Mouse (Mus musculus) cerebellum, adult 8-10 months (tissue): ENCODE results near the gene Cdc42bpb.

Source experiments
- DNase-seq: peaks from one replicate; pipeline ENCODE4 v3.0.0; 2022

The Cdc42bpb gene

DNA sequence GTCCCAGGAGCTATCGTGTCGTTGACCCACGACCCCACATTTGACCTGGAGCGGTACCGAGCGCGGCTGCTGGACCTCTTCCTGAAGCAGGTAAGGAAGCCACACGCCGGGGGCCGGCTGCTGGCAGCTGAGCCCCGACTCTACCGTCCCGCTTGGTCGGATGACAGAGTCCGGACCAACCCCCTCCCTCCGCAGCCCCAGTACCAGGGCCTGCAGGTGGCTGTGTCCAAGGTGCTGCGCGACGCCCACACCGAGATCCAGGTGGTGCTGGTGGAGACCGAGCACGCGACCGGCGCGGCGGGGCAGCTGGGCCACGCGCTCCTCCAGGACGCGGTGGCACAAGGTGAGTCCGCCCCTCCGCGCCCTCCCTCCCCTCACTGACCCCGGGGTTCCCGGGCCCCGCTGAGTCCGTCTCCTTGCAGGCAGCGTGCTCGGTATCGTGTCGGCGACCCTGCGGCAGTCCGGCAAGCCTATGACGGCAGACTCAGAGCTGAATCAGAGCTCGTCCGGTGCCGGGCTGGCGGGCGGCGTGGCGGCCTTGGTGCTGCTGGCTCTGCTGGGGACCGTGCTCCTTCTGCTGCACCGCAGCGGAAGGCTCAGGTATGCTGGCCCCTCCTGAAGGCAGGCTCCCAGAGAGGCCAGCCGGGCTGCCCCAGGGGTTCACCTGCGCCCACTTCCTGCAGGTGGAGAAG lies 102.2 kb downstream of the Cdc42bpb start:
- no peak for DNase-seq

DNA sequence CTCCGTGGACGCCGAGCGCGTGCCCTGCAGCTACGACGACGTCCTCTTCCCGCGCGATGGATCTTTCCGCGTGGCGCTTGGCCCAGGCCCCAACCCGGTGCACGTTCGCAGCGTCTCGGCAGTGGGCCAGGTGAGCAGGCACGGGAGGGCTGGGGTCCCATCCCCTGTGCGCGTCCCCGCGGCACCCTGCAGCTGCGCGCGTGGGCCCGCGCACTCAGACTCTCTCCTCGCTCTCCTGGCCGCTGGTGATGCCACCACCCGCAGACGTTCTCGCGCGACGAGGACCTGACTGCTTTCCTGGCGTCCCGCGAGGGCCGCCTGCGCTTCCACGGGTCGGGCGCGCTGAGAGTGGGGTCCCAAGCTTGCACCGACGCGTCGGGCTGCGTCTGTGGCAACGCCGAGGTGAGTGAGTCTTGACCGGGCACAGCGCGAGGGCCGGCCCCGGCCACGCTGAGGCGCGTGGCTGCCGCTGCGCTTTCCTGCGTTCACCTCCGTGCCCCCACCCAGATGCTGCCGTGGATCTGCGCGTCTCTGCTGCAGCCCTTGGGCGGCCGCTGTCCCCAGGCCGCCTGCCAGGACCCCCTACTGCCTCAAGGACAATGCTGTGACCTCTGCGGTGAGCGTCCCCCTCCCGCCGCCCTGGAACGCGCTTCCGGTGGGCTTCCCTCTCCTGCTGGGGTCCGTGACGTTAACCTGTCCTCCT lies 102.9 kb downstream of the Cdc42bpb start:
- DNase-seq = peak; percentile 23

DNA sequence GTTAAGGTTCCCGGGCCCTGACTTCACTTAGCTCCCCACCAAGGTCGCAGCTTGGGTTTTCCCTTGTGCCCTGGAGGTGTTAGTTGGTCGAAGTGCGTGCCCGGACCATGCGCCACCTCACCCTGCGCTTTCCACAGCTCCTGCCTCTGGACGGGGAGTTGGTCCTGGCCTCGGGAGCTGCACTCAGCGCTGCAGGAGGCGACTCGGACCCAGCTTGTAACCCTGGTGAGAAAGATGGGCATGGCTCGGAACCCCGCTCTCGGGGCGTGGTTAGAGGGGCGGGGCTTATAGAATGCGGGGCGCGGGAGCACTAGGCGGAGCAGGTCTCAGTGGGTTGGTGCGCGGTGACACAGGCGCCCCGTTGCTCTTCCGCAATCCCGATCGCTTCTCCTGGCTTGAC lies 103.5 kb downstream of the Cdc42bpb start:
- DNase-seq = peak; percentile 22

DNA sequence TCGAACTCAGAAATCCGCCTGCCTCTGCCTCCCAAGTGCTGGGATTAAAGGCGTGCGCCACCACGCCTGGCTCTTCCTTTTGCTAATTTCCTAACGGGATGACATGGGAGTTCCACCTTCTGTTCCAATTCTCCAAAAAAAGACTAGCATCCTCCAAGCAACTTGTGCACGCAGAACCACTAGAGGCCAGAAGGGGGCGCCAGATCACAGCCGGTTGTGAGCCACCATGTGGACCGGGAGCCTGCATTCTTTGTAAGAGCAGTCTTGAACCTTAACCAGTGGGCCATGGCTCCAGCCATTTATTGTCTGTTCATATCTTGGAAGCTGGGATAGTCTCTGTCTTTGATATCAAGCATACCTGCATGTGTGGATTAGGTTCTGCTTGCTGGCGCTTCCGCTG lies 105.1 kb downstream of the Cdc42bpb start:
- peak; percentile 83 for DNase-seq

DNA sequence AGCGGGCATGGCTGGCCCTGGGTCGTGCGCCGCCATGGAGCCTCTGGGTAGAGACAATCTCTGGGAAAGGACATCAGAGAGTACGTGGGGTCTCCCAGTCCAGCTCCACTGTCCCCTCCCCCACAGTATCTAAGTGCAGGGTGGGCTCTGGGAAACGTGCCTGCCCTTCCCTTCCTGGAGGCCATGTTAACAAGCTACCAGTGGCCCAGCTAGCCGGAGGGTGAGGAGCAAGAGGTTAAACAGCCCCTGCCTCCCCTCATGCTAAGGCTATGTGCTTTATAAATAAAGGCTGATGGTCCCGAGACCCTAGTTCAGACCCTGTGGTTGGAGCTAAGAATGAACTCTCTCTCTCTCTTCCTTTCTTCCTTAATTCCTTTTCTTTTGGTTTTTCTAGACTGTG lies 105.6 kb downstream of the Cdc42bpb start:
- DNase-seq = no peak

DNA sequence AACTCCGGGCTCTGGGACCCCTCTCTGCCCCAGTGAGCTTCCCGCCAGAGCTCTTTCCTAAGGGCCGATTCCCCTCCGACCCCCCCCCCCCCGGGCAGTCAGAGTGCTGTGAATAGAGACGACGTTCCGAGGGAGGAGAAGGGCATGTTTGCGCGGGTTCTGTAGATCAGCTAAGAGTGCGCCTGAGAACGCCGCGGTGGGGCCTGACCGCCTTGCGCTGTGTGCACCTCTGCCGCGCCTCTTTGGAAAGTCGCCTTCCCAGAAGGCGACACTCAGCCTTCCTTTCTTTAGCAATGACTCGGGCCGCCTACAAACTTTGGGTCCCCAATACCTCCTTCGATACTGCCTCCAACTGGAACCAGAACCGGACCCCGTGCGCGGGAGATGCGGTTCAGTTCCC lies 106.1 kb downstream of the Cdc42bpb start:
- no peak for DNase-seq

DNA sequence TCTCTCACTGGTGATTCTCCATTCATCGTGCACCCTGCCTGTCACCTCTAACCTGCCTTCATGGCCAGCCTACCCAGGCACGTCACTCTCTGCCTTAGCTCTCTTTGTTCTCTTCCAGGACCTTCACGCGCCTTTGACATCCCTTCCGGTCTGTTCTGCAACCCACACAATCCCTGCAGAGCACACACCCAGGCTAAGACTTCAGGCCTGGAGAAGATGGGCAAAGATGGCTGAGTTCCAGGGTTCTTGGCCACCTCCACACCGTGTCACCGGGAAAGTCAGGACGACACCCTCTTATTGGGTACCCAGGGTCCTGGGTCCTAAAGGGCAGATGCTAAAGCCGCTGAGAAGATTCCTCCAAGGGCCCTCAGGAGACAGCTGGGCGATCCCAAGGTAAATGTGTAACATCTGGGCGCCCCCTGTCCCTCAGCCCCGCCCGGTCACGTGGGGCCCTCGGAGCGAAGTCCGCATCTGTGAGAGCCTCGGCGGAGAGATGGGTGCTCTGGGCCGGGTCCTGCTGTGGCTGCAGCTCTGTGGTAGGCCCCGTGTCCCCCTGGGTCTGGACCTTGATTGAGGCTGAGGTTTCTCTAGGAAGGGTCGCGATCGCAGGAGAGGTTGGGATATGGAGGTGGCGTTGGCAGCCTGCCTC lies 106.8 kb downstream of the Cdc42bpb start, which contains the start of gene Amn:
Amn (plus strand) TSS at position 467 of the 649 bp plus-strand sequence.
- no peak for DNase-seq

DNA sequence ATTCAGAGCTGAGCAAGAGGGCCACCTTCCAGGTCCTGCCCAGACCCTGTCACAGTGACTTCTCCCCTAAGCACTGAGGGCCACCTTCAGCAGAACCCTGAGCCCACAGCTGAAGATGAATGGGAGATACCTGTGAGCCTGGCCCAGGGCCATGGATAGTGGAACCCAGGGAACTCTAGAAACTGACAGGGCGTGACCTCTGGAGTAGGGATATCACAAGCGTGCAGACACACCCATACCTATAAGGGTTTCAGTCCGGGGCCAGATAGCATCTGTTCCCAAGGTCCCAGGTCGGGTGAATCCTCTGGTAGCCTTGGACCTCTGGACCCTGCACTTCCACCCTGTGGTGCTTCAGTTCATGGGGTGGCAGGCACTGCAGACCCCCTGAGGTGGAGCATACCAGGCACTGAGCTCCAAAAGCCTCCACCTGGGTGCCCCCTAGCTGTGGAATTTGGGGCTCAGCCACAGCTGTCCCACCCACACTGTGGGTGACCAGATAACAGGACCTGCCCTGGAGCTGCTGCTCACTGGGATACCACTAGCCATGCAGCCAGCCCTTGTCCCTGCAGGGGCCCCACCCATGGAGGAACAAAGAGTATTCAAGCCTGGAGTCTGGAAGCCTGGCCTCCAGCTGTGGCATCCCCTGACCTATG lies 109.7 kb downstream of the Cdc42bpb start:
- DNase-seq = no peak

DNA sequence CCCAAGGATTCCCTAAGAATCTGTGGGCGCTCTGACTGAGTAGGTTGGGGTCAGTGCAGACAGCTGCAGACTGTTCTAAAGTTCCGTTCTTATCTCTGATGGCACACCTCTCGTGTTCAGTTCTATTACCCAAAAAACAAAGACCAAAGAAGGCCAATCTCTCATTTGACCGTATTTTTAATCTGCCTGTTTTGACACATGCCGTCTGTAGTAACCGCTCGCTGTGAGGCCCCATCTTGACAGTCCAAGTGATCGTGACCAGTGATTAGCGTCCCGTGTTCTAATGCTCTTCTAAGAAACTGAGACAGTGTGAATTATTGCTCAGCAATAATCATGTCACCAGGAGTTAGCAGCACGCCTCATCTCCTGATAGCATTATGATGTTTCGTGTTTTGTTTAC lies 110.9 kb downstream of the Cdc42bpb start:
- no peak for DNase-seq

DNA sequence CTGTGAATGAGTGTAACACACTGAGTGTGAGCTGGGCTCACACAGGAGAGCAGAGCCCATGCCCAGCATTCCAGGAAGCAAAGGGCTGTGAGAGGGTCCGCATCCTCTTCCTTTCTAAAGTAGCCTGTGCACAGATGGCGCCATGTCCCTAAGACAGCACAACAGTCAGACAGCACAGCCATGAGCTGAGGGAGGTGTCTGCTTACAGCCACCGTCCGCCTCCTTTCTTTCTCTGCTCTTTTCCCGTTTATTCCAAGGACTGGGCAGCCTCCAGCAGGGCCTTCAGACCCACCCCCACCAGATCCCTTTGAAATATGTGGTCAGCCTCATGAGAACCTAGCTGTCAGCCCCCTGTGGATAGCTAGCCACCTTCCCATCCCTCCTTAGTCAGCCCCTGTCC lies 112.3 kb downstream of the Cdc42bpb start:
- DNase-seq = no peak

DNA sequence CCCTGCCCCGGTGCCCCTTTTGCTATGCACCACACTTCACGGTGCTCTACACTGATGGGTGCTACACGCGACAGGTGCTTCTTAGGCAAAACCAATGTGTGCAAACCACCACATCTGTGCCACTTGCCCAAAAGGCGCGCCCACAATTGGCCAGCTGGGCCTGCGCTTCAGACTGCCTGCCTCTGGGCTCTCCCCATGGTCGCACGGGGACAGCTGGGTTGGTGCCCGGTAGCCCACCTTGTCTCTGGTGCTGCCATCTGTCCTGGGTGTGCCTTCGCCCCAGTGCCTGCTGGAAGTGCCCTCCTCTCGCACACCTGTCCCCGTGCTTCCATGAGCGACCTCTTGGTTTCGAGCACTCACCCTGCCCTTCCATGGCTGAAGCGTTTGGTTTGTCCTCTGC lies 113.9 kb downstream of the Cdc42bpb start:
- DNase-seq = no peak

DNA sequence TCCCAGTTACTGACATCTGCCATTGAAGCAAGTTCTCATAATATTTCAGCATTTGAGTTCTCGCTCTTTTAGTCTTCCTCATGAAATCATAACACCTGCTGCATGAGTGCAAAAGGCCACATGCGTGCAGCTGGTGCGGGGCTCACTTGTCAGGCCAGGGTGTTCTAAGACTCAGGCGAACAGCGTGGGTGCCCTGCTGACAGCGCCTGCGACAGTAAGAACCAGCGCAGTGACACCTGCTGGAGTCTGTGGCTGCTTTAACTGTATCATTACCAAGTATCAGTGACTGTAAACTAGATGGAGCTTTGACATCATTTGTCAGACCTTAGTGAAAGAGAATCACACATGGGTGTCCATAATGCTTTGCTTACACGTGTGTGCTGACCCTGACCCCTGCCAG lies 126.3 kb downstream of the Cdc42bpb start:
- no peak for DNase-seq

DNA sequence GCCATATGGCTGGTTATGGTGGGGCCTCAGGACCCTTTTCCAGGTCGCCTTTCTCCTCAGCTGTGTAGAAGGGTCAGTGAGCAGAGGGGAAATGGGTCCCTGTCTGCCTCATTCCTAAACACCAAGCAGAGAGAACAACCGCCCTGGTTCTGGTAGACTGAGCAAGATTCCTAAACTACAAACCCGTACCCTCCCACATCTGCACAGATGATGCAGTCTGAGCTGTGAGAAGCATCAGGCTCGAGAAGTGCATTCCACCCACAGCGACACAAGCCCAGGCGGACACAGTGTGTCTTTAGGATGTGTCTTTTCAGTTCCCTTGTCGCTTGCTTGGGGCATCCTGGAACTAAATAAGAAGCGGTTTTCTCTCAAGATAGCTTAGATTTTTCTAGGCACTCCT lies 127.4 kb downstream of the Cdc42bpb start:
- no peak for DNase-seq

DNA sequence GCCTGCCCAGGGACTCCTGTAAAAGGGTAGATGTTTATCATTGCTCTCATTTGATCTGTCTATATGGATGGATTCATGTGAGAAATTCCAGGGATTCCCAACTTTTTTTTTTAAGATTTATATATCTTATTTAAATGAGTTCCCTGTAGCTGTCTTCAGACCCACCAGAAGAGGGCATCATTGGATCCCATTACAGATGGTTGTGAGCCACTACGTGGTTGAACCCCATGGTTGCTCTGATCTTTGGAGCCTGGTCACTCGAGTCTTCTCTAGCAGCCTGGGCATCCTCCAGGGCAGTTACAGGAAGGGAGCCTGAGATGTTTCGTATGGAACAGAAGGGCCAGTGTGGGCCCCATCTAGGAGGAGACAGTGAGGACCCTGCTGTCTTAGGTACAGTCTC lies 128.4 kb downstream of the Cdc42bpb start:
- DNase-seq = no peak

DNA sequence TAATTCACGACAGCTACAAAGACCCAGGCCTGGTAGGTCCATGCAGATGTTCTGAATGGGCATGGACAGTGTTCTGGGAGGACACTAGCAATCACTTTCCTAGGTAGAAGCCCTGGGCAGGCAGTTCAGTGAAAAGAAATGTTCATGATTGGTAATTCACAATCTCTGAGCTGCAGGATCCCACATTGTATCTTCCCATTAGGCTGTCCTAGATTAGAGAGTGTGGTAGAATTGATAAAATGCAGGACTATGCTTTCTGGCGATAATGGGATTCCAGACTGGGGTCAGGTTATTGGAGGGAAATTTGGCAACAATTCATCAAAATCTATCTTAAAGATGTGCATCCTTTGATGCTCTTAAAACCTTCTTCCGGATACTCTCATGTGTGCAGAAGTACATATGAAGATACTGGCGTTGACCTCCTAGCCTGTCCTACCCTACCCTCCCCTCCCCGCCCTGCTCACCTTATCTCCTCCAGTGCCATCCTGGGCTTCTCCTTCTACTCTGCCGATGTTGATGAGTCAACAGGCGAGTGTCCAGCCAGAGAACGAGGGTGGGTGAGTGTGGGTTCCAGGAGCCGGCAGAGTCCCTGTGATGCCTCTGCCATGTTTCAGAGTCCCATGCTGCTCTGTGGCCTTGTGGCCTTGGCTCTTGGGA lies 130.6 kb downstream of the Cdc42bpb start:
- DNase-seq = no peak

DNA sequence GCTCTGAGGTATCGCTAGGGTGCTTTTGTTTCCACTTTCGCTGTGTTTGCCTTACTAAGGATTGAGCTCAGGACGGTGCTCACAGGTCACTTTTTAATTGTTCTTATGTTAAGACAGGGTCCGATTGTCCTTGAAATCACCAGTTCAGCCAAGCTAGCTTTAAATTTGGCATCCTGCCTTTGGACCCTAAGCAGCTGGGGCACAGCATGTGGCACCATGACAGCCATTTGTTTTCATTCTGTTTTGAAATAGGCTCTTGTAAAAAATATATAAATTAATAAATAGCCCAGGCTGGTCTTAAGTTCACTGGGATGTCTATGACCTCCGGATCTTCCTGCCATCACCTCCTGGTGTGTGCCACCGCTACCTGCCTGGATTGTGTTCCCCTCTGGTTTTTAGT lies 132.4 kb downstream of the Cdc42bpb start:
- DNase-seq = no peak

DNA sequence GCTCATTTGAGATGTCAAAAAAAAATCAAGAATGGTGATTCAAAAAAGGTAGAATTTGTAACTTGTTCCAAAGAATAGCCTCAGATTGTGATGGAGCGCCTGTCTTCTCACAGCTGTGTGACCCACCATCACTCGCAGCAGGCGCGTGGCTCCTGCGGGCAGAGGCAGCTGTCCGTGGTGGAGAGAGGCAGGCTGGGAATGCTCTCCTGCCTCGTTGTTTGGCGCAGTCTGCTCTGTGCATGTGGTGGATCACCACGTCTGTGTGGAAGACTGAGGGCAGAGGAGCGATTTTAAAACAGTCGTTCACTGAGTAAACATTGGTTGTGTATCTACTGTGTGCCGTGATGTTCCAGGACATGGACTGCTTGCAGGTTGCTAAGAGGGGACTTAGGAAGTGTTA lies 133.8 kb downstream of the Cdc42bpb start:
- no peak for DNase-seq
